Mouse (Mus musculus): Measurements from ENCODE around the gene Tspan6.

DNA sequence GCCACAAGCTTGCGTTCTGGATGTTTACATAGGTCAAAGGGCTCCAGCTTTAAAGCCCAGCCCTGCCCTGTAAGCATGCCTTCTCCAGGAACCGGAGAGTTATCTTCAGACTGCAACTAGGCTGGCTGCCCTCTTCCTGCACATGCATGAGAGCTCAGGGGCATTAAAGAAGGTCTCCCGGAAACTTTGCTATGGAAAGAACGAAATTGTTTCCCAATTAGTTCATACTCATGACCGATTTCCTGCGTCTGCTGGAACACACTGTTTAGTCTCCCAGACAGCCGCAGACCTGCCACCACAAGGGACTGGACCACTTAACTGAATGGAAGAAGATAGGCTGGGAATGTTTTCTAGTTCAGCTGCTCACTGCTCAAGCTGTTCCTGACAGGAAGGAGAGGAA, 16.0 kb upstream of the Tspan6 start:
- TF ChIP-seq CTCF (IDR thresholded peaks at IDR 0.05; ENCODE audit: insufficient read depth, low read depth, low read length) (no peak), POLR2A (IDR thresholded peaks at IDR 0.05; ENCODE audit: insufficient read depth, low read depth, low read length) (no peak)

Data from olfactory bulb, adult 2 months (tissue).